Mouse (Mus musculus) cerebellum, adult 2 months (tissue): Measurements from ENCODE around the gene Ugt1a9.

Source experiments
- CTCF ChIP-seq: fragments of 200-500 bp; IDR thresholded peaks from 2 replicates; pipeline ENCODE4 v1.5.1; 2011; ENCODE audit warnings: low read depth, mild to moderate bottlenecking, control low read depth, low read length, moderate library complexity, borderline replicate concordance; ENCODE audit not compliant: insufficient read depth
- POLR2A ChIP-seq: fragments of 200-500 bp; IDR thresholded peaks from 2 replicates; pipeline ENCODE4 v1.6.1; 2011; ENCODE audit warnings: low read length, control low read depth, borderline replicate concordance; ENCODE audit not compliant: insufficient read depth

GRCm38 (mm10) chr1:88263778-88264177 lies 193.2 kb downstream of the Ugt1a9 start:
- TF ChIP-seq CTCF (no peak), POLR2A (no peak)
